41 mouse cellular contexts compared by ENCODE assay signal in genomic region chr14:34091475-34091874, GRCm38 (mm10). TPM values are rescaled to one million over a fixed set of nuclear protein-coding genes. Genes with fewer than 3 reads are reported as not detected.
"Had no signal": no experiment of that assay in that cellular context is flagged by ENCODE, and none has a peak within 500 bp of the region (broad histone marks: within the 10 kb centered on the region; RNA-seq: fewer than 3 reads in every experiment).

No protein-coding gene starts in this region.

- H3K4me2 ChIP-seq: heart, embryonic 12.5 days; hindbrain, embryonic 12.5 days; hindbrain, embryonic 14.5 days; limb, embryonic 13.5 days; limb, embryonic 15.5 days; liver, embryonic 11.5 days had no signal

- H3K4me3 ChIP-seq: gastrocnemius, adult 2 months; heart, embryonic 10.5 days; heart, embryonic 12.5 days; hindbrain, embryonic 10.5 days; hindbrain, embryonic 12.5 days; limb, embryonic 13.5 days; limb, embryonic 15.5 days had no signal

- DNase-seq: forebrain, postnatal 0 days; gastrocnemius, adult 2 months; gastrocnemius, postnatal 10 days; gastrocnemius, postnatal 25 days; heart, postnatal 10 days; heart, postnatal 4 days; kidney, adult 11 months; kidney, adult 2 months; kidney, adult 9 months; kidney, postnatal 14 days; kidney, postnatal 36 days; layer of hippocampus, adult 9-11 months; layer of hippocampus, postnatal 36 days; left cerebral cortex, postnatal 4 days had no signal

- H3K27me3 ChIP-seq: heart, embryonic 12.5 days; hindbrain, embryonic 12.5 days; limb, embryonic 13.5 days; limb, embryonic 15.5 days had no signal

- H3K9ac ChIP-seq: forebrain, postnatal 0 days; heart, embryonic 12.5 days; hindbrain, embryonic 12.5 days; hindbrain, embryonic 14.5 days; limb, embryonic 13.5 days; limb, embryonic 15.5 days; liver, embryonic 14.5 days had no signal

- H3K27ac ChIP-seq: gastrocnemius, adult 2 months; heart, embryonic 10.5 days; hindbrain, embryonic 10.5 days; hindbrain, embryonic 12.5 days; hindbrain, embryonic 14.5 days; limb, embryonic 13.5 days; limb, embryonic 15.5 days; liver, embryonic 14.5 days had no signal

- H3K36me3 ChIP-seq: heart, embryonic 10.5 days; heart, embryonic 12.5 days; hindbrain, embryonic 10.5 days; hindbrain, embryonic 12.5 days; limb, embryonic 13.5 days; limb, embryonic 15.5 days had no signal

- H3K4me1 ChIP-seq: heart, embryonic 10.5 days; heart, embryonic 12.5 days; hindbrain, embryonic 10.5 days; hindbrain, embryonic 12.5 days had no signal

- ATAC-seq: forebrain, postnatal 0 days; hindbrain, embryonic 16.5 days; inflammation-experienced regulatory T-cells, adult 6 months had no signal

- H3K9me3 ChIP-seq: heart, embryonic 10.5 days; heart, embryonic 12.5 days; hindbrain, embryonic 10.5 days; hindbrain, embryonic 12.5 days; limb, embryonic 13.5 days; limb, embryonic 15.5 days had no signal

RNA-seq across cellular contexts. Expression of gene Anxa8, which starts 5.7 kb away (rescaled TPM):
- total RNA-seq: granulocyte monocyte progenitor cell, adult 5-6 weeks had no signal
- polyA plus RNA-seq: inflammation-experienced regulatory T-cells, adult 6 months had no signal

RNA-seq across cellular contexts. Expression of gene A630023A22Rik, which starts 11.1 kb away (rescaled TPM):
- total RNA-seq: forebrain, postnatal 0 days; gastrocnemius, adult 2 months; gastrocnemius, postnatal 10 days; gastrocnemius, postnatal 25 days; gastrocnemius, postnatal 4 days; granulocyte monocyte progenitor cell, adult 5-6 weeks; heart, adult 8-10 months; heart, postnatal 10 days; heart, postnatal 25 days; heart, postnatal 4 days; layer of hippocampus, adult 18-20 months; layer of hippocampus, adult 8-10 months; layer of hippocampus, postnatal 14 days; layer of hippocampus, postnatal 36 days; left cerebral cortex, adult 18-20 months; left cerebral cortex, adult 8-10 months; left cerebral cortex, postnatal 10 days; left cerebral cortex, postnatal 25 days; left cerebral cortex, postnatal 4 days had no signal
- polyA plus RNA-seq: forebrain, postnatal 0 days; heart, embryonic 10.5 days; heart, embryonic 12.5 days; heart, embryonic 14.5 days; hindbrain, embryonic 10.5 days; hindbrain, embryonic 12.5 days; hindbrain, embryonic 14.5 days; inflammation-experienced regulatory T-cells, adult 6 months; kidney, adult 2 months; kidney, embryonic 16.5 days; large intestine, adult 2 months; limb, embryonic 11.5 days; liver, embryonic 11.5 days; liver, embryonic 14.5 days had no signal

RNA-seq across cellular contexts. Expression of gene Antxrl, which starts 39.0 kb away (rescaled TPM):
- total RNA-seq: forebrain, postnatal 0 days; gastrocnemius, adult 2 months; gastrocnemius, postnatal 10 days; gastrocnemius, postnatal 25 days; gastrocnemius, postnatal 4 days; granulocyte monocyte progenitor cell, adult 5-6 weeks; heart, adult 8-10 months; heart, postnatal 10 days; heart, postnatal 25 days; heart, postnatal 4 days; layer of hippocampus, adult 18-20 months; layer of hippocampus, adult 8-10 months; layer of hippocampus, postnatal 14 days; layer of hippocampus, postnatal 36 days; left cerebral cortex, adult 18-20 months; left cerebral cortex, adult 8-10 months; left cerebral cortex, postnatal 10 days; left cerebral cortex, postnatal 25 days; left cerebral cortex, postnatal 4 days had no signal
- polyA plus RNA-seq: forebrain, postnatal 0 days; heart, embryonic 10.5 days; heart, embryonic 12.5 days; heart, embryonic 14.5 days; heart, embryonic 16.5 days; hindbrain, embryonic 10.5 days; hindbrain, embryonic 12.5 days; hindbrain, embryonic 14.5 days; hindbrain, embryonic 16.5 days; inflammation-experienced regulatory T-cells, adult 6 months; kidney, adult 2 months; kidney, embryonic 16.5 days; large intestine, adult 2 months; limb, embryonic 11.5 days; limb, embryonic 13.5 days; limb, embryonic 15.5 days; liver, embryonic 11.5 days; liver, embryonic 14.5 days had no signal
